Mouse (Mus musculus) cortical plate, adult 2 months (tissue): ENCODE measurements around the gene Gm5767. TPM values are rescaled to one million over a fixed set of nuclear protein-coding genes. Genes with fewer than 3 reads are reported as not detected.
"Not testable (repeated sequence)": the region's sequence is repeated elsewhere in the genome, so short reads cannot be mapped to it uniquely, and the experiment has no call there.

Experiments
- H3K27ac ChIP-seq: fragments of 200-500 bp; 2 replicates; pipeline ENCODE4 v1.5.1; 2012; ENCODE audit warnings: low read length, control low read depth, inconsistent platforms; ENCODE audit not compliant: insufficient read depth
- H3K4me1 ChIP-seq: fragments of 200-500 bp; 2 replicates; pipeline ENCODE4 v1.6.1; 2011; ENCODE audit warnings: low read length; ENCODE audit not compliant: control insufficient read depth, insufficient read depth
- H3K4me3 ChIP-seq: fragments of 200-500 bp; 2 replicates; pipeline ENCODE4 v1.5.1; 2011; ENCODE audit warnings: mild to moderate bottlenecking, low read length, control low read depth; ENCODE audit not compliant: insufficient read depth
- CTCF ChIP-seq: fragments of 200-500 bp; IDR thresholded peaks from 2 replicates; pipeline ENCODE4 v1.5.1; 2011; ENCODE audit warnings: mild to moderate bottlenecking, control low read depth, low read length; ENCODE audit not compliant: insufficient read depth; ENCODE audit errors: extremely low read depth
- POLR2A ChIP-seq: fragments of 200-500 bp; IDR thresholded peaks from 2 replicates; pipeline ENCODE4 v1.6.1; 2011; ENCODE audit warnings: mild to moderate bottlenecking, low read length, control low read depth; ENCODE audit not compliant: insufficient read depth; ENCODE audit errors: extremely low read depth
- polyA plus RNA-seq: library from polyadenylated mRNA; depleted of rRNA; stranded (reverse); fragments of >200 nt; gene quantifications from 2 replicates; pipeline ENCODE4 v1.2.3, GENCODE M21; 2012; rRNA removed

Gm5767 gene
- polyA plus RNA-seq, 1 experiment = not detected

DNA sequence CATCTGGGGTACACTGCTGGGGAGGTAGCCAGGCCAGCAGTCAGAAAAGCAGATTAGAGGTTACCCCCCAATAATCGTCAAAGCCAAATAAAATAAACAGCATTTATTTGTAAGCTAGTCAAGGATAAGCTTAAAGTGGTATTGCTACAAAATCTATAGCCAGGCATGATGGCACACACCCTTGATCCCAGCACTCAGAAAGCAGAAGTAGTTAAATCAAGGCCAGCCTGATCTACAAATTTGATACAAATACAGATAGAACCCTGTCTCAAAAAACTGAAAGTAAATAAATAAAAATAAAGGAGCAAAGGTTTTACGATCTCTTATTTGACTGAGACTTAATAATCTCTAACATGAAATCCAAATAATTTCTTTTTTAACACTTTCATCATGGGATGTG, 45.2 kb downstream of the Gm5767 start:
- H3K27ac ChIP-seq = no peak overlapping the region
- TF ChIP-seq POLR2A (no peak), CTCF (no peak)
- H3K4me3 ChIP-seq = no peak overlapping the region
- peaks cover 15% of the 10 kb centered on the region for H3K4me1 ChIP-seq

- H3K4me1 ChIP-seq = peaks cover 15% of the 10 kb centered on the region
- H3K4me3 ChIP-seq = no peak overlapping the region
- TF ChIP-seq CTCF (no peak), POLR2A (no peak)
- H3K27ac ChIP-seq = no peak overlapping the region
These were observed 47.7 kb downstream of the Gm5767 start for GRCm38 (mm10) chr16:8728111-8728748.

DNA sequence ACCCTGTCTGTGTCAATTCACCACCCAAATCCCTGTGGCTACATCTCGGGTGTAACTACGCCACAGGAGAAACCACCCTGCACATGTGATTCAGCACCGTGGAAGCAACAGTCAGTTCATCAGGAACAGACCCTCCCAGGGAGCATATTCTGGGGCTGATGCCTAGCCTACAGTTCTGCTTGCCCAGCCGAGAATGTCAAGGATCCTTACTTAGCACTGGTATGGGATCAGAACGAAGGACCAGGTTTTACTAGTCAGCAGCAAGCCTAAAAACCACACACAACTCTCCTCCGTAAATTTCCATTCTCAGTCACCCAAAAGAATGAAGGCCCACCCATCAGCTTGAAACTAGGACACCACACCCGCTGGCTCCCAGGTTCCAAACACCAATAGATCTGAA, 51.1 kb downstream of the Gm5767 start:
- Histone ChIP-seq H3K4me3 (no peak overlapping the region), H3K4me1 (peaks cover 26% of the 10 kb centered on the region), H3K27ac (no peak overlapping the region)
- TF ChIP-seq POLR2A = no peak
- no peak for TF ChIP-seq CTCF

DNA sequence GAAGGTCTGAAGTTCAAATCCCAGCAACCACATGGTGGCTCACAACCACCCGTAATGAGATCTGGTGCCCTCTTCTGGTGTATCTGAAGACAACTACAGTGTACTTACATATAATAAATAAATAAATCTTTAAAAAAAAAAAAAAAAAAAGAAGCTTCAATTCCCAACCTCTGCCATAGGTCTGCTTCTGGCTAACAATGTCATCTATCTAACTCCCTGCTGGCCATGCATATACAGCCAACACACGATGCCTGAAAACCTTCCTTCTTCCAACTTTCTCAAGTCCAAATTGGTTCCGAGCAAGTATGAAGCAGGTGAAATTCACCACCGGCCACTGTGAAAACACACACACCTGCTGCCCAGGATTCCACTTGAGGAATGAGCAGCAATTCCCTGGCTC, 51.9 kb downstream of the Gm5767 start:
- H3K4me1 ChIP-seq = peaks cover 26% of the 10 kb centered on the region
- H3K4me3 ChIP-seq, H3K27ac ChIP-seq: not testable (repeated sequence)

Other genes starting within 250 kb of the Gm5767 start
- gene Mettl22, start 210.0 kb upstream of the Gm5767 start, polyA plus RNA-seq = 69.3 and 69.5 TPM in 2 replicates
- gene Abat, start 167.3 kb upstream of the Gm5767 start, polyA plus RNA-seq = 152 and 173 TPM in 2 replicates
- 43.8 and 44.6 TPM in 2 replicates for gene Pmm2, start 43.1 kb upstream of the Gm5767 start, polyA plus RNA-seq
- gene Tmem186, start 43.1 kb upstream of the Gm5767 start, polyA plus RNA-seq = 16.1 and 17.6 TPM in 2 replicates
- 41.3 and 50.1 TPM in 2 replicates for gene Carhsp1, start 8.6 kb upstream of the Gm5767 start, polyA plus RNA-seq
- 96.0 and 107 TPM in 2 replicates for gene Usp7, start 111.5 kb downstream of the Gm5767 start, polyA plus RNA-seq
- gene 1810013L24Rik, start 149.3 kb downstream of the Gm5767 start, polyA plus RNA-seq = 43.8 and 43.9 TPM in 2 replicates